Mouse (Mus musculus) spleen, adult 2 months (tissue): ENCODE data around the gene Doc2b.

Experiments
- CTCF ChIP-seq: fragments of 200-500 bp; IDR thresholded peaks from 2 replicates; pipeline ENCODE4 v1.5.1; 2011; ENCODE audit warnings: mild to moderate bottlenecking, inconsistent platforms; ENCODE audit not compliant: insufficient read depth, insufficient read length, insufficient replicate concordance; ENCODE audit errors: extremely low read depth
- POLR2A ChIP-seq: fragments of 200-500 bp; IDR thresholded peaks from 2 replicates; pipeline ENCODE4 v1.6.1; 2011; ENCODE audit warnings: low read depth, low read length, inconsistent platforms

DNA sequence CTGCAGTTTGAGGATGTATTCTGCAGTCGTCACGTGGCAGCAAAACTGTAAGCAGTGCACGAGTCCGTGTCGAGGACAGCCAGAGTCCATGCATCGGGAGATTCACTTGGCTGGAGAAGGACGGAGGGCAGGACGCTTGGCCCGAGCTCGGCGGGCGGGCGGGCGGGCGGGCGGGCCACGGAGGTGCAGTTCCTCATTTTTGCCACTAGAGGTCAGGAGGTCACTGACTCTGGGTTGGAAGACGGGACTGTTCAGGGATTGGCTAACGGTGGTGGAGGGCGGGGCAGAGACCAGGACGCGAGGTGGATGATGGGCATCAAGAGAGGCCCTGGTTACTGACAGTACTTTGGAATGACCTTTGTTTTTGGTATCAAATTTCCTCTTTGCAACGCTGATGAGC is 26.6 kb downstream of the Doc2b start:
- TF ChIP-seq CTCF (peak; percentile 54; the same call in 1 of the 2 replicates), POLR2A (no peak)
